Mouse (Mus musculus) hindbrain, embryonic 16.5 days (tissue): ENCODE measurements at regions not wholly inside any gene's neighbourhood (a gene's known extent, or its start where the extent isn't known, plus 50 kb on each side); places are given as distances from the start of the nearest gene placed in this dataset.
A peak's percentile ranks its signal among the peaks of the same experiment; 100 is the strongest.

ENCODE experiments used
- ATAC-seq: fragments of 200-750 bp; cut with Nextera tagmentation; 2 replicates; pipeline ENCODE4 v1.8.0; 2017; ENCODE audit warnings: moderate TSS enrichment, moderate library complexity
- H3K27ac ChIP-seq: fragments of 300-500 bp; sonication (generic); 2 replicates; pipeline ENCODE4 v1.5.1; 2014; ENCODE audit warnings: low read depth, mild to moderate bottlenecking, control low read depth, low read length, moderate library complexity
- H3K27me3 ChIP-seq: fragments of 300-500 bp; sonication (generic); replicated peaks from 2 replicates; pipeline ENCODE4 v1.6.1; 2014; ENCODE audit warnings: low read length; ENCODE audit not compliant: control insufficient read depth, insufficient read depth
- H3K36me3 ChIP-seq: fragments of 300-500 bp; sonication (generic); 2 replicates; pipeline ENCODE4 v1.6.1; 2014; ENCODE audit warnings: mild to moderate bottlenecking, low read length, moderate library complexity, mixed read lengths; ENCODE audit not compliant: control insufficient read depth, insufficient read depth
- H3K4me1 ChIP-seq: fragments of 300-500 bp; sonication (generic); 2 replicates; pipeline ENCODE4 v1.6.1; 2014; ENCODE audit warnings: low read depth, low read length; ENCODE audit not compliant: control insufficient read depth, insufficient read depth
- H3K4me2 ChIP-seq: fragments of 300-500 bp; sonication (generic); 2 replicates; pipeline ENCODE4 v1.6.1; 2014; ENCODE audit warnings: mild to moderate bottlenecking, low read length, control low read depth, moderate library complexity
- H3K4me3 ChIP-seq: fragments of 300-500 bp; sonication (generic); 2 replicates; pipeline ENCODE4 v1.5.1; 2014; ENCODE audit warnings: mild to moderate bottlenecking, low read length, control low read depth, moderate library complexity
- H3K9ac ChIP-seq: fragments of 300-500 bp; sonication (generic); 2 replicates; pipeline ENCODE4 v1.6.1; 2014; ENCODE audit warnings: low read depth, mild to moderate bottlenecking, control low read depth, low read length, moderate library complexity
- H3K9me3 ChIP-seq: fragments of 300-500 bp; sonication (generic); 2 replicates; pipeline ENCODE4 v1.6.1; 2014; ENCODE audit warnings: mild to moderate bottlenecking, low read length, moderate library complexity; ENCODE audit not compliant: control insufficient read depth
- WGBS: fragments of 180-500 bp; shearing (Covaris S2); extraction: QIAGEN DNeasy Blood & Tissue Kit; methylation state at CpG from one replicate; pipeline ENCODE4 v1.1.7; 2014; 5-methylcytosine and 5-hydroxymethylcytosine counted together

GRCm38 (mm10) chr9:41525534-41525933 is 364.0 kb upstream of the Ubash3b start:
- H3K4me2 ChIP-seq: no peak overlapping the region
- no peaks in the 10 kb centered on the region for H3K36me3 ChIP-seq
- H3K4me1 ChIP-seq: peaks cover 20% of the 10 kb centered on the region
- H3K4me3 ChIP-seq: no peak overlapping the region
- peak overlapping the region; percentile 75 for H3K27ac ChIP-seq
- WGBS: 67% methylated on average over 1 of the region's 1 CpGs
- H3K9me3 ChIP-seq: no peaks in the 10 kb centered on the region
- H3K27me3 ChIP-seq: no peaks in the 10 kb centered on the region
- no peak overlapping the region for H3K9ac ChIP-seq
- peak; percentile 18; the same call in 1 of the 2 replicates for ATAC-seq

DNA sequence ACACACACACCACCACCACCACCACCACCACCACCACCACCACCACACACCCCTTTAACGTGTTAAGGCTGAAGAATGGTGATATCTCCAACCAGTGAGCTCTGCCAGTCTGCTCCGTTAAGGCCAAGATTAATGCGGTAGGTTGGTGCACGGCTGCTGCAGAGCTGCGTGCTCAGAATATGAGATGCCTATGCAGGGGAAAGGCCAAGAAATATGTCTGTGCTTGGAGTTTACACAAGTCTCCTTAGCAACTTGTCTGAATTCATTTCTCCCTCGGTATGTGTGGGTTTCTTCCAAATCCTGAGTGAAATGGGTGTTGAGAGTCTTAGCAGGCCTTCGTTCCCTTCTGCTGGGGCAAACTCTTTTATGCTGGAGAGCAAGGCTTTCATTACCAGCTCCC is 363.1 kb upstream of the Ubash3b start:
- Histone ChIP-seq H3K9ac (no peak overlapping the region), H3K9me3 (no peaks in the 10 kb centered on the region), H3K36me3 (no peaks in the 10 kb centered on the region), H3K27ac (peak overlapping the region; percentile 52), H3K4me3 (no peak overlapping the region), H3K4me2 (no peak overlapping the region), H3K27me3 (no peaks in the 10 kb centered on the region), H3K4me1 (peaks cover 20% of the 10 kb centered on the region)
- ATAC-seq: peak; percentile 78
- 35% methylated on average over 7 of the region's 7 CpGs for WGBS

GRCm38 (mm10) chr9:41523969-41524368 is 362.5 kb upstream of the Ubash3b start:
- WGBS: 90% methylated on average over 2 of the region's 2 CpGs
- Histone ChIP-seq H3K27ac (peak overlapping the region; percentile 52), H3K27me3 (no peaks in the 10 kb centered on the region), H3K4me2 (no peak overlapping the region), H3K9me3 (no peaks in the 10 kb centered on the region), H3K9ac (no peak overlapping the region), H3K4me1 (peaks cover 20% of the 10 kb centered on the region), H3K4me3 (no peak overlapping the region), H3K36me3 (no peaks in the 10 kb centered on the region)
- ATAC-seq: 0 out of 2 replicates have a peak, but pooled peaks have one; percentile 27

DNA sequence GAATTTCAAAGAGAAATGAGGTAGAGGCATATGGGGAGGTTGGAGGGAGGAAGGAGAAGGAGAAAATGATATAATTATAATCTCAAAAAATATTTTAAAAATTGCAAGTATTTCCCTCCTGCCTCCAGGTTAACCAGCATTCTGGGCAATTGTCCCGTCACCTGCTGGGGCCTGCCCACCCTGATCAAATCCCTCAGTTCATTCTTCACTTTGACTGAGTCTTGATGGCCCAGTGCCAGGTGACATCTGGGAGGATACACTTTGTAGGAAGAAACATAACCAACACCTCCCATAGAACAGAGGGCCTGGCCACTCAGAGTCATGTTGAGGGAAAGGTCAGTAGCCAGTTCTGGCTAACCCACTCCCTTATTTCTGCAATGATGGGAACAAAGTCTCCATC is 360.8 kb upstream of the Ubash3b start:
- H3K27ac ChIP-seq: no peak overlapping the region
- WGBS: 67% methylated on average over 1 of the region's 1 CpGs
- peaks cover 20% of the 10 kb centered on the region for H3K4me1 ChIP-seq
- H3K4me2 ChIP-seq: no peak overlapping the region
- no peaks in the 10 kb centered on the region for H3K9me3 ChIP-seq
- H3K27me3 ChIP-seq: no peaks in the 10 kb centered on the region
- no peak overlapping the region for H3K9ac ChIP-seq
- H3K36me3 ChIP-seq: no peaks in the 10 kb centered on the region
- no peak for ATAC-seq
- H3K4me3 ChIP-seq: no peak overlapping the region

- no peak overlapping the region for H3K9ac ChIP-seq
- no peaks in the 10 kb centered on the region for H3K27me3 ChIP-seq
- peak overlapping the region; percentile 49 for H3K27ac ChIP-seq
- H3K9me3 ChIP-seq: no peaks in the 10 kb centered on the region
- H3K4me2 ChIP-seq: no peak overlapping the region
- H3K36me3 ChIP-seq: no peaks in the 10 kb centered on the region
- WGBS: 55% methylated on average over 2 of the region's 2 CpGs
- ATAC-seq: peak; percentile 52
- no peak overlapping the region for H3K4me3 ChIP-seq
- H3K4me1 ChIP-seq: no peaks in the 10 kb centered on the region; the same call in none of the 2 replicates
These were observed 356.3 kb upstream of the Ubash3b start for GRCm38 (mm10) chr9:41517787-41518186.

- WGBS: 45% methylated on average over 2 of the region's 2 CpGs
- ATAC-seq: peak; percentile 54; the same call in 1 of the 2 replicates
- H3K27ac ChIP-seq: peak overlapping the region; percentile 49
- no peaks in the 10 kb centered on the region; the same call in 1 of the 2 replicates for H3K4me1 ChIP-seq
- H3K9me3 ChIP-seq: no peaks in the 10 kb centered on the region
- no peak overlapping the region for H3K4me3 ChIP-seq
- H3K27me3 ChIP-seq: no peaks in the 10 kb centered on the region
- H3K4me2 ChIP-seq: no peak overlapping the region
- no peak overlapping the region for H3K9ac ChIP-seq
- no peaks in the 10 kb centered on the region for H3K36me3 ChIP-seq
These were observed 355.7 kb upstream of the Ubash3b start for GRCm38 (mm10) chr9:41517053-41517696.

GRCm38 (mm10) chr9:41515192-41515591 is 353.7 kb upstream of the Ubash3b start:
- no peak overlapping the region for H3K27ac ChIP-seq
- H3K4me1 ChIP-seq: no peaks in the 10 kb centered on the region; the same call in 1 of the 2 replicates
- H3K4me3 ChIP-seq: no peak overlapping the region
- no peaks in the 10 kb centered on the region for H3K27me3 ChIP-seq
- H3K4me2 ChIP-seq: no peak overlapping the region
- no peak overlapping the region for H3K9ac ChIP-seq
- no peaks in the 10 kb centered on the region for H3K36me3 ChIP-seq
- ATAC-seq: no peak
- H3K9me3 ChIP-seq: no peaks in the 10 kb centered on the region

DNA sequence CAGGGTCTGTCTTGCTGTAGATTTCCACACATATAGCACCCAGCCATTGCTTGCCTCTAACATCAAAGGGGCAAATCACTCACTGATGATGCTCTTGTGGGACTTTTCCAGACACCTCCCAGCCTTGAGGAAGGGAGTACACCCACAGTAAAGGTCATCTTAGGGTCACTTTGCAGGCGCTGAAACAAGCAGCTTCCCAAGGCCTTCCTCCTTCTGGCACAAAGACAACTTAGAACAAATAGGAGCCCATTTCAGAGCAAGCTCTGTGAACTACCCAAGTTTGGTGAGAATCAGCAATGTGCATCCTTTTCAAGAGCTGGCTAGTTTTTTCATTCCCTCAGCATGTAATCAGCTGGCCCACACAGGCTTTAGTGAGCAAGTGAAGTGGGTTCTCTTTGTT is 352.2 kb upstream of the Ubash3b start:
- no peaks in the 10 kb centered on the region for H3K9me3 ChIP-seq
- no peak overlapping the region for H3K27ac ChIP-seq
- 22% methylated on average over 1 of the region's 1 CpGs for WGBS
- H3K4me3 ChIP-seq: no peak overlapping the region
- H3K4me1 ChIP-seq: no peaks in the 10 kb centered on the region; the same call in 1 of the 2 replicates
- H3K4me2 ChIP-seq: no peak overlapping the region
- H3K27me3 ChIP-seq: no peaks in the 10 kb centered on the region
- ATAC-seq: no peak
- H3K36me3 ChIP-seq: no peaks in the 10 kb centered on the region
- H3K9ac ChIP-seq: no peak overlapping the region

- Histone ChIP-seq H3K36me3 (no peaks in the 10 kb centered on the region), H3K9ac (no peak overlapping the region), H3K9me3 (no peaks in the 10 kb centered on the region), H3K4me2 (no peak overlapping the region), H3K4me3 (no peak overlapping the region), H3K27ac (no peak overlapping the region), H3K4me1 (no peaks in the 10 kb centered on the region), H3K27me3 (no peaks in the 10 kb centered on the region)
- no peak for ATAC-seq
- WGBS: 94% methylated on average over 2 of the region's 2 CpGs
These were observed 348.1 kb upstream of the Ubash3b start for GRCm38 (mm10) chr9:41509597-41509996.
